Mouse (Mus musculus): Measurements from ENCODE around the gene Clec2d.

GRCm38 (mm10) chr6:129176621-129177020, 3.8 kb upstream of the Clec2d start:
- TF ChIP-seq CTCF (IDR thresholded peaks at IDR 0.05; ENCODE audit: borderline replicate concordance, insufficient read depth, low read depth, low read length): no peak
- TF ChIP-seq POLR2A (IDR thresholded peaks at IDR 0.05; ENCODE audit: borderline replicate concordance, insufficient read depth, low read length): no peak

Measured in cerebellum, adult 2 months (tissue).